Mouse (Mus musculus) lung, postnatal 0 days (tissue): ENCODE measurements around the gene Pctp.

ENCODE experiments used
- CTCF ChIP-seq: IDR thresholded peaks from 2 replicates; pipeline ENCODE4 v1.5.1; 2016; ENCODE audit warnings: antibody characterized with exemption, mild to moderate bottlenecking
- EP300 ChIP-seq: IDR thresholded peaks from 2 replicates; pipeline ENCODE4 v1.6.1; 2016; ENCODE audit warnings: antibody characterized with exemption, mild to moderate bottlenecking, control low read depth

DNA sequence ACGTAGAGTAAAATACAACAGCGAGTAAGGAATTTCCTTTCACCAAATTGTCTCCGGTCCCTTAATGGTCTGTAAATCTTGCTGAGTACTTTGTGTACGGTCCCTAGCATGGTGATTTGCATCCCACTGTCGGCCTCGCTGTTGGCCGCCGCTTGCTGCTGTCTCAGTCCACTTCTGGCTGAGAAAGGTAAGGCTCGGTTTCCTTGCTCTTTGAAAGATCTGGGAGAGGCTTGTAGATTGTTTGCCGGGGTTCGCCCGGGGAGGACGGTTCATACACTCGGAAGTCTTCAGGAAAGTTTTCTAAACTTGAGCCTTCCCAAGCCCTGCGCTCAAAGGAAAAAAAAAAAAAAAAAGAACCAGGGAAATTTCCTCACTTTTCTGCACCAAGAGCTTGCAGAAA lies 27.9 kb upstream of the Pctp start:
- no peak for TF ChIP-seq CTCF
- TF ChIP-seq EP300 = no peak
